Mouse (Mus musculus) cerebellum, postnatal 14 days (tissue): ENCODE measurements at regions not wholly inside any gene's neighbourhood (a gene's known extent, or its start where the extent isn't known, plus 50 kb on each side); places are given as distances from the start of the nearest gene placed in this dataset.

ENCODE experiments used
- DNase-seq, 2 experiments: peaks; one replicate each; pipeline ENCODE4 v3.0.0; 2021; ENCODE audit warnings: mixed read lengths in 2 of 2

DNA sequence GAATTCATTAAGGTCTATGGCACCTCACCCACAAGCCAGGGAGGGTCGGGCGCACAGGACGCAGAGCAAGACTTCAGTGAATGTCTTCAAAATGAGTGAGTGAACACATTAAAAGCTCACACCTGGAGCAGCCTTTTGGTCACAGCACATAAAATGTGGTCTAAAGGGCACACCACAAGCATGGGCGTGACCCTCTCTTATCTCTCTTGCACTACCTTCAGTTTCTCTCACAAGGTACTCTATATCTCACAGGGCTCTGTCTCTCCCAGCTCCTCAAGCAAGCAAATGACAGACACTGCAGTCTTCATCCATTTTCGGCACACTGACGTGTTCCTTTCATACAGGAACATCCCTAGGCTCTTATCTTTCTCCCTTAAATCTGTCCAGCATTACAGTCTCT is 444.0 kb downstream of the Slc16a7 start:
- DNase-seq = no peak

DNA sequence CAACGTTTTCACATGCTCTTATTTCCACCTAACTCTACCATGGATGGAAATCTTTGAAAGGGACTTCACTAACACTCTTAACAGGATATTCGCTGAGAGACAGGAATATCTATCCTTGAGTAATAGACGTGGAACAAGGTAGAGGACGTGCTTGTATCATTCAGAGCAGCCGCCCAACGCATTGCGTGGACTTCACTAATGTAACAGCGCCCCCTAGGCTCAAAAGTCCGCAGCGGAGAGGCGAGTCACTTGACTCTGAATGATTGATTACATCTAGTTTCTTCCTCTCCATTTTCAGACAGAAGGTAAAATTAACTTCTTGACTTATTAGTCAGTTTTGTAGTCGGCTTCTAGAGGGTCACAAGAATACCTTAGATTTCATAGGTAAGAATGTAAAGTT is 447.1 kb downstream of the Slc16a7 start:
- peak; percentile 2 to 17 for DNase-seq

DNA sequence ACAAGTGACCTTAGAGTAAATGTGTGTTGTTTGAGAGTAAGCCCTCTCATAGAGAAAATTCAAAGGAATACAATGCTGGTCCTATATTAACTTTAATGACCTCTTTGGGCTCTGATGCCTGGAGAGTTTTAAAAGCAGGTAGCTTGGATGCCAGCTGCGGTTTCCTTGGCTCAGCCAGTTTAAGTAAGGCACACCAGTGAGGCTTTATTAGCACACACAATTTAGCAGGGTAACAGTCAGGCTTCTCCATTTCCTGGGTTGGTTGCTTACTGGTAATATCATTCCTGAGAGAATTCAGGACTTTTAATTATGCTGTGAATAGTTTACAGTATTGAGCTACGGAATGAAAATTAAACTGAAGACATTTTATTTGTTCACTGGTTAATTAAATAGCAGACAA is 462.0 kb downstream of the Slc16a7 start:
- DNase-seq = no peak

DNA sequence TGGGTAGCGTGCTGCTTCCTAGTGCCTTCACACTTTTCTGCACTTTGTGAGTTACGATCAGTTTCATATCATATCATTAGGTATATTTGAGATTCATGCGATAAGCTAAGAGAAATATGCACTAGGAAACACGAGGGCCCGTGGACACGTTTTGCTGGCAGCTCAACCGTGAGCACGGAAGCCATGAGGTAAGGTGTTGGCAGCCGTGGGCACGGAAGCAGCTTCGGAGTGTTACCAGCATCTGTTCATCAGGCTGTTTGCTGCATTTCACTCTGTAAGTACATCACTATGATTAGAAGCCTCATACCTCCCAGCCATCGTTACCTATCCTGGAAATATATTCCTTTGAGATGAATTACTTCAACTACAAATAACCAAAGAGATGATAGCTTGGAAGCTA is 489.2 kb downstream of the Slc16a7 start:
- DNase-seq = peak; percentile 5 to 21

DNA sequence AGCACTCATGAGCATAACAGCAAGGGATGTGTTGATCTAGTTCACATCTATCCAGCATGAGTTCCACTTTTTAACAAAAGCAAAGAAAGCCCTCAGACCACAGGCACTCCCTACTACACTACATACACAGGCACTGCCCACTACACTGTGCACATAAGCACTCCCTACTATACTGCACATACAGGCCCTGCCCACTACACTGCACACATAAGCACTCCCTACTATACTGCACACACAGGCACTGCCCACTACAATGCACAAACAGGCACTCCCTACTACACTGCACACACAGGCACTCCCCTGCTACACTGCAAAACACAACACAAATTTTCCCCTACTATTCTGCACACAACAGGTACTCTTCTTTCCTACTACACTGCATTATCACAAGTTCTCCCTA is 510.7 kb downstream of the Slc16a7 start:
- DNase-seq = no peak

DNA sequence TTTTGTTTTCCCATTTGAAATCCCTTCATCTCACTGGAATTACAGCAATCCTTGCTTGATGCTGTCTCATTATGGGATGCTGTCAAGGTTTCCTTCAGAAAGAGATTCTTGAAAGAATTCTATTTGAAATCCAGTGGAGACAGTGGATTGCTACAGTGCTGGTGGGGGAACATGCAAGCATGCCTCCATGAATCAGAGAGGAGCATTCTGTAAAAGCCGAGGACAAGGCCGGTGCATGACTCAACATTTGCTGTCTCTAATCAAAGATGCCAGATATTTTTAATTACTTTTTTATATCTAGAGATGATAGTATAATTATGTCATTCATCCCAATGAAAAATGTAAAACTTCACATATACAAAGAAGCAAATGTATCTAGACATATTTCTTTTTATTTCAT is 511.6 kb downstream of the Slc16a7 start:
- no peak for DNase-seq

DNA sequence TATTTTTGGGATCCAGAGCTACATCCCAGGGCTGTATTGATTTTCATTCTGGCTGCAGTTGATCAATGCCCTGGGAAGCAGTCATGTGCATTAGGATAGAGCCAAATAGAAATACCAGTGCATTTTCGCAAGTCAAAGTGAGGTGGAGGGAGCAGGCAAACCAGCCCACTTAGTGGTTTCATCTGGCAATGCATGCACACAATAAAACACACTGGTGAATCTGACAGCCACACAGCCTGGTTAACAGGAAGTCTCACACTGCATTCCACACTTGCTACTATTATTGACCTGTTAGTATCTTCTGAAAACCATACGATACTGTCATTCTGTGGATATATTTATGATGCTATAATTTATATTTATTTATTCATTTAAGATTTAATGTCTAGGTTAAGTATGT is 517.1 kb downstream of the Slc16a7 start:
- DNase-seq = no peak

DNA sequence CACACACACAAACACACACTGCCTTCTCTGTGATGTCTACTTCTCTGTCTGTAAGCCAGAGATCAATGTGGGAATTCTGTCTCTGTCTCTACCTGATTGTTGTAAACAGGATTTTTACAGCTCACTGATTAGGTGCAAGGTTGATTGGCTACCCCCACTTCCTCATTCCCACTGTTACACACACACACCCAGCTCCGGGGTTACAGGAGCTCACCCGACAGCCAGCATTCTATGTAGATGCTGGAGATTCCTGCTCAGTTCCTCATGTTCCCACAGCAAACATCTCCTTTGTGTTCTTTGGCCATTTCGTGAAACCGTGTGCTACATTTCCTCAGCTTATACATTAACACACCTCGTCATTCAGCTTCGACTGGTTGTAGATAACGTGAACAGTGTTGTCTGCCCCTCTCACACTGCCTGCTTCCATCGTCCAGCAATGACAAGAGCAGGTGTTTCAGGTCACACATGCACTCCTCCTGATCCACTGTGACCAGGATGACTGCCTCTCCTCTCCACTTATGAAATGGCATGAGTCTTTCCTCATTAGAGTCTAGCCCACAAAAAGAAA is 546.6 kb downstream of the Slc16a7 start:
- no peak for DNase-seq

DNA sequence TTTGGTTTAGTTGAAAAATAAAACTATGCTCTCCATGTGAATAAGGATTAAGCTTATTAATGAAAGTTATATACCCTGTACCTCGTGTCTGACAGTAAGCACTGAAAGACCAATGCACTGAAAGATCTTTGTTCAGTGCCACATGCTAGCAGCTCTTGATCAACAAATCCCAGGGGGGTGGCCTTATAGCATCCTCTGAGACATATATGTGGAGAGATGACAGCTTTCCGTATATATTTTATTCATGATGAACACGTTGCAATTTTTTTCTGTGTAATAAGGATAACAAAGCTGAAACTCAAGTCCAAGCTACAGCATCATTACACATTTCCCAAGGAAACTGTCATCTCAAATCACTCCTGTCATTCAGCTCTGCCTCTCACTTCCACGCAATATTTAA is 555.3 kb downstream of the Slc16a7 start:
- no peak for DNase-seq

DNA sequence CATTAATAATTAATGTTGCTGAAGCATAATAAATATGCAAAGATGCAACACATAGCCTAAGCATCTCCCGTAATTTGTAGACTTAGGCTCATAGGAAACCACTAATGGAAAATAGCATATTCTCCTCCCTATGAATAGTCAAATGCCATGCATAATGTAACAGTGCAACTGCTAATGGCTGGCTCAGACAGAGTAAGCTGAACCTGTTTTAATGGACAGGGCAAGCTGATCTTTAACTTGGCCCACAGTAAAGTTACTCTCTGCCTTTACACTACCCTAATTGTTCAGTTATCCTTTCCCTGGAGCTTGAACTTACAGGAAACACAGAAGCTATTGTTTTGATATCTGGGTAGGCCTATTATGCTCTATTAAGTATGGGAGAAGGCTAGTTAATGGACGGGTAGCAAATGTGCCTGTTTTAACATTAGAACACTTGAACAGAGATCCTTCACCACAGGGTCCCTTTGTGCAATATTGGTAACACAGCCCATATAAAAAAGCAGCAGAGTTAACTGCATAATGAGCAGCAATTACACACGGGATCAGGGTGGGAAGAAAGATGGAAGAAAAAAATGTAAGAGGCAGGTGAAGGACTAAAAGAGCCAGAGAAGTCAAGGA is 585.2 kb downstream of the Slc16a7 start:
- DNase-seq = no peak
